Mouse (Mus musculus): ENCODE results near the gene Hist1h2be.

- TF ChIP-seq CTCF (IDR thresholded peaks at IDR 0.05; ENCODE audit: extremely low read depth, insufficient read length, insufficient replicate concordance, low read depth, low read length) (no peak), POLR2A (IDR thresholded peaks at IDR 0.05; ENCODE audit: low read depth, low read length) (no peak)
These were observed 2.0 kb upstream of the Hist1h2be start for GRCm38 (mm10) chr13:23622861-23623450.

Data from small intestine, adult 2 months (tissue).